Mouse (Mus musculus) monocyte, adult 2 months (primary cell): ENCODE data around the gene Slc45a2.

Experiments
- DNase-seq, 2 experiments: peaks; one replicate each; pipeline ENCODE4 v3.0.0; 2022; ENCODE audit warnings: low spot score in 2 of 2, low read depth in 1 of 2

Gene Slc45a2

GRCm38 (mm10) chr15:11064558-11065411 is 64.3 kb downstream of the Slc45a2 start, which contains the start of gene Adamts12:
Gene Adamts12 (plus strand): TSS chr15:11064790.
- no peak for DNase-seq

DNA sequence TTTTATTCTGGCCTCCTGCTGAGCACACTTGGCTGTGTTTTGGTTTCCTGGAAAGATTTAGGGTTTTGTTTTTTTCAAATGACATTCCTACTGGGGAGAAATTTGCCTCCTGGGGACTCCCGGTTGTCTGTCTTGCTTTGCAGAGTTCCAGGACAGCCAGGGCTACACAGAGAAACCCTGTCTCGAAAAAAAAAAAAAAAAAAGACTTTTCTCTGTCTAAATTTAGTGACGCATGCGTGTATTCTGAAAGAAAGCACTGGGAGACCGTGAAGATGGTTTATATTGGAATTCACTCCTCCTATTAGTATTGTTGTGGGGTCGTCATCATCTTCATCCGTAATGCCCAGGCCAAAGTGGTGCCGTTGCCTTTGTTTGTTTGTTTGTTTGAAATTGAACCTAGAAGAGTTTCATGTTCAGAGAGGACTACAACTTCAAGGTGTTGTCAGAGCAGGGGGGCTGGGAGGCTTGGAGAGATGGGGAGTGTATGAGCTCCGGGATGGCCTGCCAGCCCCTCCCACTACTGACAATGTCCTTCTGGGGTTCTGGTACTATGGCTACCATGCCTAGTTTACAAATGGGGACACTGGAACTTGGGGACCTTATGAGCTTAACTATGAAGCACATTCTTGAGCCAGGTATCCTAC is 65.1 kb downstream of the Slc45a2 start:
- no peak for DNase-seq

DNA sequence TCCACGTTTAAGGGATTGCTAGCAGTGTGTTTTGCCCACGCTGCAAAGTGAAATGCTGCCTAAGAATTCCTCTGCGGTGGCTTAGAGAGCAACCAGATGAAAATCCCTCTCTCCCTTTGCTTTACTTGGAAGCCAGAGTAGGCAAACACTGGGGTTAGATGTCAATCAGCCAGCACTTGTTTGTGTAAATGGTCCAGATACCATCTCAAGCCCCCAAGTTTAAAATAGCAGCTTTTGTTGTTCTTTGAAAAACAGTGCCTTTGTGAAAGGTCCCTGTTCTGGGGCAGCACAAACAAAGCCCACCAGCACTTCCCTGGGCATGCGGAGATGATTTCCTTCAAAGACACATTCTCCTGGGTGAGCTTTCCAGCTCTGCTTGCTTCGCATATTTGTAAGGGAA is 65.8 kb downstream of the Slc45a2 start:
- DNase-seq = no peak

DNA sequence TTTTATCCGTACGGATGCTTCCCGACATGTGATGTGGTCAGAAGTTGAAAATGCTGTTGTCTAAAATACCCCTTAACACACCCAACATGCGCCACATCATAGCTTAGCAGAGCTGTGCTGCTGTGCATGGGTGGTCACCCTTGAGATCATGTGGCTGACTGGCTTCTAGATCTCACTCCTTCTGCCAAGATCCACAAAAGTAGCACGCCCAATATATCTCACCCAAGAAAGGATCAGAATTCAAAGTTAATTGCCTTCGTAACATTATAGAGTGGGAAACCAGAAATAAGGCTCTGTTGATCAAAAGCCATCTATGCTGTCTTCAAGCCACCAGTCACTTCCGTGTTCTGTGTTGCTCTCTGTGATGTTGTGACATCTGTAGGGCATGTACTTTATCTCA is 67.4 kb downstream of the Slc45a2 start:
- no peak for DNase-seq

DNA sequence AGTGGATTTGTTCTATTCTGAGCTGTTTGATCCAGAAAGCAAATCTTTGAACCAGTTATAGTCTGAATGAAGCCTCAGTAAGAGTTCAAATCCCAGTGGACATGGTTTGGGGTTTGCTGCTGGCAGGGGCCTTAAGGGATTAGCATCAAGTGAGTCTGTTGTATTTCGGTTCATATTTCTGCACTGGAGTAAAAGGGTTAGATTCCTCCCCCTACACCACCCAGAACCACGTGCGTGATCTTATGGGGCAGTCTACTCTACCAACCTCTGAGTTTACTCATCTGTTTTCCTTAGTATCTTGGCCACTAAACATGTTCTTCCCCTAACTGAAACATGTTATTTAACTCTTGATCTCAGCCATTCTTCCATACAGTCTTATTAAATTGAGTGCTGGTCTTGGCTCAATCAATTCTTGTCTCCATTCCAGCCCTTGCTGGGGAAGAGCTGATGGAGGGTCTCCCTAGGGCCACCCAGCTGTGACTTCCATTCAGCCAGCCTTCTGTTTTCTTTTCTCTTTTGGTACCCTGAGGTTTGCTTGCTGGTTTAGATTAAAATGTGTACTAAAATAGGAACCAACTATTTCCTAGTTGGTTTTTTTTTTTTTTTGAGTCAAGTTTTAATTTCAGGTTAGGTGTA is 75.3 kb downstream of the Slc45a2 start:
- DNase-seq = no peak
